Mouse (Mus musculus): ENCODE measurements around the gene Nckap5.

Gene Nckap5

DNA sequence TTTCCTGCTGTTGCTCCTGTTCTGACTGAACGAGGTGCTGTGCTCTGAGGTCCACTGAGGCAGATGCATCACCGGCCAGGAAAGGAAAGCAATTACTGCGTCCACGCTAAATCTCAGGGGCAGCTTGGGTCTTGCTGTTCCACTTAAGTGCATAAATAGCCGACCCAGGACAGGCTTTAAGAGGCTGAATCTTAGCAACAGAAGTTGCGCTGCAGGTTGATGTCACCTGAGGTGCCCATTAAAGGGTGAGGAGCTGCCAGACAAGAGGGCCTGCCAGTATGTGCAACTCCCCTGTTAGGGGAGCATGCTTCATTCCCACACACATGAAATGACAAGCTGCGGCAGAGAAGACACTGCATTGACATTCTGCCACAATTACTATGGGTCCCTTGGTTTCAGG lies 282.6 kb downstream of the Nckap5 start:
- no peak for DNase-seq

DNA sequence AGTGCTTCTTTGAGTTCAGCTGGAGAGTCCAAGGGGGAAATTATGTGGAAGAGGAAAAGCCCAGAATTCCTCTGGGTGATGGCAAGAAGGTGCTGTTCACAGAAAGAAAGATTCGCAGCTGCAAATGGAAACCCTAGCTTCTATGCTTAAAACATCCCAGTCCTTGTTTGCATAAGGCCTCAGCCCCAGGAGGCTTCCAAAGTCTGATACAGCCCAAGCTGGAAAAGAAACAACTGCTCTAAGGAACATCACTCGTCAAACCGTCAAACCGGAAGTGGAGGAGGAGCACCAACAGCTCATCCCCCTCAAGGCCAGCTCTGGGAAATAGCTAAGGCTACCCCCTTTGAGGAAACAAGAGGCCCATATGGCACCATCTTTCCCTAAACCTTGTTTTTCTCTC lies 286.1 kb downstream of the Nckap5 start:
- DNase-seq = no peak

DNA sequence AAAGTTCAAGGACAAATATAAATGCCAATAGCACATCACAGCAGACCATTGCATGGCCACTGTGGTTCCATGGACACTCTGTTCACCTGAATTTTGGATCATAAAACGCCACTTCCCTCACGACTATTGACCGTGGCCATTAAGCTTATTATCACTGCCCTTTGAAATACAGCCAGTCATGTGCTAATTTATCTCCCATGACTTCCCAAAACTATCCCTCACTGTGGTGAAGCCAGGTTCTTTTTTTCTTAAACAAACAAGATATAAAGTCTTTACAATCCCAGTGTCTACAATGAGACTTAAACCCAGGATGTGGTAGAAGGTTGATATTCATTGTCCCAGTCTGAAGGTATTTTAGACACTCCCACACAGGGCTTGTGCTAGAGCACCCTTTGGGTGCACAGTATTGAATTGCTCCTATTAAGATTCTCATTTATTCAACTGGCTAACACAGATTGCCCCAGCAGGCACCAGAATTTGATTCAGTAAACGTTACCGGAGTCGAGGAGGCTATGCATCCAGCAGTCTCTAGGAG lies 293.3 kb downstream of the Nckap5 start:
- DNase-seq = no peak

DNA sequence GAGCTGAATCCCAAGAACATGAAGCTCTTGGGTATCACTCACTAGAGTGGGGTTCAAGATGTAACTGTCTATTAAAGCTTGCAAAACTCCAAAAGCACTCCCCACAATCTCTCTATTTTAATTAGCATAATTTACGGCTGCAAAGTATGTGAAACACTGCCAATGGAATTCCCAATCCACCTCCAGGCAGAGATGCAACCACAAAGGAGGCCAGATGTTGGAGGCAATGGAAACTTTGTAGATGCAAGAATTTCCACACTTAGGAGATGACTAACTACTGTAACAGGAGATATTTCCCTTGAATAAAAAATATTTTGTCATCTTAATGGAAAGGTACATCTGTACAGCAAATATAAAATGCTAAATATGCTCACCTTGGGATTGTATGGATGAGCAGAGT lies 295.1 kb downstream of the Nckap5 start:
- no peak for DNase-seq

DNA sequence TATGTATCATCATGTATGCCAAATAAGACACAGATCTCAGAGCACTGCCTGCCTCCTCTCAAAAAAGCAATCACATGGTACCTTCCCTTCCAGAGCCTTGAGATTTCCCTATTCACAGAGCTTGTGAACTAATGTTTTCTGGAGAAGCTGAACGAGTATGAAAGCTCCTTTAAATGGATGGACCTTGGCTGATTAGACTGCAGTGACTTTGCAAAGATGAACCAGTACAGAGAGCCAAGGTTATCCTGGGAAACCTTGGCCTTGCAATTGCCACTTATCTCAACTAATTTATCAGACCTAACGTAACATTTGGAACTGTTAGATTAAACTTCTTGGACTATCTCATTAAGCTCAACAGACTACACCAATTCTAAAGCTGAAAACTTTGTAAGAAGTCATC lies 296.6 kb downstream of the Nckap5 start:
- DNase-seq = no peak

DNA sequence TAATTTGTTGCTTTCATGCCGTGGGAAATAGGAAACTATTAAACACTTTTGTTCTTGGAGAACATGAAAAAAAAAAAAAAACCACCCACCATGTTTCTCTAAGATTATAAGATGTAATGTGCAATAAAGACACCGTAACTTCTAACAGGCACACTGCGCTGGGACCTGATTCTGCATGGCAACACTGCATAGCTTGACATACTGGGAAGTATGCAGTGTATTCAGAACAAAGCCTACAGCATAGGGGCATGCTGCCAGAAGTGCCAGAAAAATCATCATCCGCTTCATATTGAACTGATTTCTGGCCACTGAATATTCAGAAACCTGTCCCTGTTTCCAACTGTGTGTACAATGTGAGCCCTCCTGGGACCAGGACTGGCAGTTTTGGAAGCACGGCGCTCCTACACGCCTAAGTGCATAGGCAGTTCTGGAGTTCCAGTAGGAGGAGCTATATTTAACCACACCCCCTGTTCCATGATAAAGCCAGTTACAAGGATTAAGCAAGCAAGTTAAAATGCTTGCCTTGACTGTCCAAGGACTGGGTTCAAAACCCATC lies 302.5 kb downstream of the Nckap5 start:
- no peak for DNase-seq

DNA sequence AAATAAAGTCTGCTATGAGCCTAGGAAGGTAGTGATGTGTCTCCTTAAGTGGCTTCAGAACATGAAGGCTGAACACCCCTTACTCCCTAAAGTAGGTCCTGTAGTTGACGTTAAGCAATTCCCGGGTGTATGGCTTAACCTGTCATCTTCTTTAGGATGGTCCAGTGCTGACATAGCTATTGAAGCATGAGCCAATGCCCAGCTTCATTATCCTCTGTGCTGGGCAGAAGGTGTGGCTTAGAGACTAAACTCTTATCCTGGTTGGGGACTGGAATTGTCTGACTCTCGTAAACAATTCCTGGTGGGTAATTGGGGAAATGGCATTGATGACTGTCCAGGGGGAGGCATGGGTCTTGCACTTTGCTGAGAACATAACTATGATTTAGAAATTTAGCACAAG lies 312.5 kb downstream of the Nckap5 start:
- DNase-seq = no peak

DNA sequence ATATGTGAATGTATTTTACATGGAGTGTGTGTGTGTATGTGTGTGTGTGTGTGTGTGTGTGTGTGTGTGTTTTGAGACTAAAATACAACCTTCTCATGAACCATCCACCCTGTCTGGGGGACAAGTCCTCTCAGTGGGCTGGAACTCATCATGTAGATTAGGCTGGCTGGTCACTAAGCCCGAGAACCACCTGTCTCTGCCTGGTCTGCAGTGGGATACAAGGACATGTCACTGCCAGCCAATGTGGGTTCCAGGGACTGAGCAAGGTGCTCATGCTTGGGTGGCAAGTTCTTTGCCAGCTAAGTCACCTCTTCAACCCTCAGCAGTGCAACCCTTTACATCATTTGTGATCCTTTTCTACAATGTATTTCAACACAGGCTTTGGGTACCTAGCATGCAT lies 313.2 kb downstream of the Nckap5 start:
- no peak for DNase-seq

DNA sequence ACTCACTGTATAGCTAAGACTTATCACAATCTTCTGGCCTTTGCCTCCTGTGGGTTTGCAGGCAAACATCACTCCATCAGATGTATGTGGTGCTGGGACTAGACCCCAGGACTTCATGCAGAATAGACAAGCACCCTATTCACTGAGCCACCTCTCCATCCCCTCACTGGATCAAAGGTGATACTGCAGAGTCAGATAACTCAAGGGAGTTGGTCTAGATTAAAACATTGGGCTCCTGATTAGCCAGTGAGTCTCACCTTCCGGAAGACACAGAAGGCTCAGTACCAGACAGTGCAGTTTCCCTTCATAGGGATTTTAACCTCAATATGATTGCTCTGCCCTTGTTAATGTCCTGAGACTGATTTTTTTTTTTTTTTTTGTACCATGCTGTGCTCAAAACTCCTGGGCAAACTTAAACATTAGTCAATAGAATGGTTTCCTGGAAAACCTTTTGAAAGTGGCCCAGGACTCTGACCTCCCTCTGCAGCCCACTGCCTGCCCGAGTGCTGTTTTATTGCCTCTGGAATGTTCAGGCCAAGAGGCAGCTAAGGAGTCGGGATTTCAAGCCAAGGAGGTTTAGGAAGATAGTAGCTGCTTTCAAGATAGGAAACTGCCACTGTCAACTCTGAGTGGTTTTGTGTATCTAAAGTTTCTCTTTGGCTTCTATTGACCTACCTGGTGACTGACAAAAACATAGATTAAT lies 315.4 kb downstream of the Nckap5 start:
- peak; percentile 32 for DNase-seq

DNA sequence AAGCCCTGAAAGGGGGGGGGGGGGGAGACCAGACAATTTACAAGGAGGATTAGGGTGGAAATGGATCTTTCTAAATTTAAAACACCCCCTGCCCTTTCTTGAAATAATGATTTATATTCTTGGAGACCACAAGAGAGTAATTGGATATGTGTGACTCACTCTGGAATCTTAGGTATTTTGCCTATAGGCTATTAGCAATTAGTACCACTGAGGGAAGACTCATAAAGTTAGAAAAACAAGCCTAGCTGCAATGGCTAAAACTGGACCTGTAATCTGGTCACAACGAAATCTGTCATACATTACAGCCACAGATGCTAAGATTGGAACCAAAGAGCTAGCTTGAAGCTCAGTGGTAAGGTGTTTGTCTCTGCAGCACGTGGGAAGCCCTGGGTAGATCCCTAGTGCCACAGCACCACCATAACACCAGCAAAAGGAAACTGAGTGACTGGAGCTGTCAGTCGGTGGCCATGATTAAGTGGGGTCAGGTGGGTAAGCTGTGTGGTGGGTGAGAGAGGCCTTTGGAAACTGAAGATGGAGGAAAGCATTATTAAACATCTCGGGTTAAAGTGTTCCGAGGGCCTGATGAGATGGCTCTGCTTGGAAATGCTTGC lies 318.7 kb downstream of the Nckap5 start:
- no peak for DNase-seq

DNA sequence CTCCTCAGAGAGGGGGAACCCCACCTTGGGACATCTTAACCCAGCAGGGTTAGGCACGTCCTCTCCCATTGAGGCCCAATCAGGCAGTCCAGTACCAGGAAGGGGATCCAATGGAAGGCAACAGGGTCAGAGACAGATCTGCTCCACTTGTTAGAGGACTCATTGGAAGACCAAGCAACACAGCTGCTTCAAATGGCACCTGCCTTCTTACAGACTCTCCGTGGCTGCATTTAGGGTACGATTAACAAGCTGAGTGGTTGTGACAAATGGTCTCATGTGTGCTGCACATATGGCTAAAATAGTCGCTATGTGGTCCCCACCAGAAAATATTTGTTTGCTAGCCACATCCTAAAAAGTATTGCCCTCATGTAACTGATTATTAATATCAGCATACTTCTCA lies 325.9 kb downstream of the Nckap5 start:
- DNase-seq = no peak

DNA sequence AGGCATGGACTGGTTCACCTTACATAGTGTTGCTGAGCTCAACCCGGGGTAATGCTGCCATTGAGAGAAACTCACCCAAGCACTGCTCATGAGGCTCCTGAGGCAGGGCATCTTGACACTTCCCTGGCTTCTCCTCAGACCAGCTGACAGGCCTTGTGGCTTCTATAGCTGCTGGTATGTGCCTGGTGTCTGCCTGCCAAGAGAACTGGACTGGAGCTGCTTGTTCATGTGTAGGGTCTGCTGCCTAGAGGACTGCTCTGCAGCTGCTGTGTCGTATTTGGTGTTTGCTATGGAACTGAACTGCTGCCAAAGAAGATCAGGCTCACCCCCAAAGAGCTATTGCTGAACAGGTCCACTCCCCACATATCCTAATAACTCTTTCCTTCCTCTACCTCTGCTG lies 327.9 kb downstream of the Nckap5 start:
- DNase-seq = no peak

DNA sequence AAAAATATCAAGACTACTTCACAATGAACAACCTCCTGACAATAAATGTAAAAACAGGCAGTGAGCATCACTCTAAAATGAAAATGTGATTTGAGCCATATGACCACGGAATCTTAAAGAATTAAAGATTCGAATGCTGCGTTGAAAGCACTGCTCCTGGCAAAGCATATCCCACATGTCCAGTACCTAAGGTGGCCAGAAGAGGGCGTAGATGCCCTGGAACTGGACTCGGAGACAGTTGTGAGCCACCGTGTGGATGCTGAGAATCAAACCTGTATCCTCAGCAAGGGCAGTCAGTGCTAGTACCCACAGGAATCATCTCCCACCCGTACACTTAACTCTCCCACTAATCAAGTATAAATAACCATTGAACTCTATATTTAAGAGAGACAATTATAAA lies 333.9 kb downstream of the Nckap5 start:
- no peak for DNase-seq

DNA sequence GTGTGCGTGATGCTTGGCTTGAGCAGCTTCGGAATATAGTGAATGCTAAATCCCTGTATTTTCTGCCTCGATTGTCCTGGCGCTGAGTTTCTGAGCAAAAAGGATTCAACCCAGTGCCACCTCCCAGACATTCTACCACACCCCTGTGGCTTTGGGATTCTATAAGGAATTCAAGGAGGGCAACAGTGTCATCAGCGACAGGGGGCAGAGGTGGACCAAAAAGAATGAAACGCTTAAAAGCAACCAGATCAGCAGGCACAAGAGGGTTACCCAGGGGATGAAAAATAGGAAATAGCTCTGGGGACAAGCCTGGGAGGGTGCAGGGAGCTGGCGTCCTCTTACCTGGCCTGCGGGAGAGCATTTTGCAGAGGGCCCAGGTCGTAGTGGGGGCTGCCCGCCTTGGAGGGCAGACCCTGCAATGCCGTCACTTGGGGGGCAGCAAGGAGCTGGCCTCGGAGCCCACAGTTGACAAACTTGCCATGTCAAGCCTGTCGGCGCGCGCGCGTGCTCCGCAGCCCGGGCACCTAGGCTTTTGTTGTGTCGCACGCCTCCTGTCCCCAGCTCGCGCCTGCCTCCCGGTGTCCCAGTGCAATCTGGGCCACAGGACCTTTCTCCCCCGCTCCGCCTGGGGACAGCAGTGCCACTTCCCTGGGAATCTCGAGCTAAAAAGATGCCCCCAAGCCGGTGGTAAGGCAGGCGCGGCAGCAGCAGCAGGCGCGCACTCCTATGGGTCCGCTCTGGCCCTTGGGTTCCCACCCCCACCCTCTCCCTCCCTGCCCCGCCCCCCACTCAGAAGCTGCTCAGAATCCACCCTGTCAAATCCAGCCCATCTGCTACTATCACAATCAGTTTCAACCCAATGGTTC lies 338.2 kb downstream of the Nckap5 start:
- DNase-seq = peak; percentile 25

DNA sequence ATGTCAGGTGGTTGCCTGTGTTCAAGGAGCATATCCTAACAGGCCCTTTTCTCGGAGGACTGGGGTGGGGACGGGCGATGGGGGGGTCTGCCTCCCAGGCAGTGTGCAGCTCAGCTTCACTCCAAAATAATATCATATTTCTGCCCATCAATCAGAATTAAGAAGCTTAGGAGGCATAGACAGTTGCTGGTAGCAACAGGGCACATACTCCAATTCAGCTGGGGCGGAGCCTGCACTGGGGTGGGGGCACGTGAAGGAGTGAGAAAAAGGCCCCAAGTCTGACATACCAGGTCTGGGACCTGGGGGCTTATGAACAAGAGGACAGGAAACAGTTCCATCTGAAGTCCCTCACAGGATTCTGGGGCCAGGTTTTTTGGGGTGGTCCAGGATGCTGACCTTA lies 339.2 kb downstream of the Nckap5 start:
- no peak for DNase-seq

DNA sequence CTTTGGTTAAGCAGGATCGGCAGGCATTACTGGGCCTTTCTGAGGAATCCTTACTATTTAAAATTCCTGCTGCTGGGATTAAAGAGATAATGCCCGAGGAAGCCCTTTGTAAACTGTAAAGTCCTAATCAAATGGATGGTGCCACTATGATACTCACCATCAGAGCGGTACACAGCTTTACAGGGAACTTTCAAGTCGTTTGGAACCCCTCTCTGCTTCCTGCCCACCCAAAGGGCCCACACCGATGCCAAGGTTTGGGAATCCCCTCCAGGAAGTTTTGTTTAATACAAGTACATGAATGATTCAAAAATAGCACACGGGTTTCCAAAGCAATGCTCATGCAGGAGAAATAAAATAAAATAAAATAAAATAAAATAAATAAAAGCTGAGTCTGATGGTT lies 340.3 kb downstream of the Nckap5 start:
- no peak for DNase-seq

DNA sequence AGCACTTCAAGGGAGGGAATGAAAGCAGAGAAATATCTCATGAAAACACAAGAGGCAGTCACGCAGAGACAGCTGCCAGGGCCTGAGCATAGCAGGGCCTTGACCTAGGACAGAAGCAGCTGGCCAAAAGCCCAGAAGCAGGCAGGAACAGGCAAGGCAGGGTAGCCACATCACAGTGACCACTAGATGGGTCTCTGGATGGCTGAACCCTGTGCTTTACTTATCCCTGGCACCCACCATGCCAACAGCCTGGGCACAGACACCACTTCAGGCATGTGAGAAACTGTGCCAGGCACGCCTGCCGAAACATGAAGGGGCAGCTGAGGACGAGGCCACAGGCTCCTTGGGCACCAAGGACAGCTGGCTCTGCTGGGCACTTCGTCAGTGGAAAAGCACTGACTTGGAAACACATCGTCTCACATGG lies 345.9 kb downstream of the Nckap5 start:
- DNase-seq = peak; percentile 69

DNA sequence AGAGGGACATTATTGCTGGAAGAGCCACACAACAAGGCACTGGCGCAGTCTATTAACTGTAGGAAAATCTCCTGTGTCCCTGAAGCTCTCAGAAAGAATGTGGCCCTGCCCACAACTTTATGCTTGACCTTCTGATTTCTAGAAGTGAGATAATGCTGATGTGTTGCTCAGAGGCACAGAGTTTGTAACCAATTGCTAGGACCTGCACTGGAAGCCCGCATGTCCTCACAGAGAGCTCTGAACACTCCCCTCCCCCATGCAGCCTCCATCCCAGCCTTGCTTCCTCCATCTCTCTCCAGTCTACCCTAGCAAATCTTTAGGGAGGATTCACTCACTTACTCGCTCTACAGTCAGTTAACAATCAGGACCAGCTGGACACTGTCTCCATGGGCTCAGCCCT lies 346.9 kb downstream of the Nckap5 start:
- DNase-seq = no peak

DNA sequence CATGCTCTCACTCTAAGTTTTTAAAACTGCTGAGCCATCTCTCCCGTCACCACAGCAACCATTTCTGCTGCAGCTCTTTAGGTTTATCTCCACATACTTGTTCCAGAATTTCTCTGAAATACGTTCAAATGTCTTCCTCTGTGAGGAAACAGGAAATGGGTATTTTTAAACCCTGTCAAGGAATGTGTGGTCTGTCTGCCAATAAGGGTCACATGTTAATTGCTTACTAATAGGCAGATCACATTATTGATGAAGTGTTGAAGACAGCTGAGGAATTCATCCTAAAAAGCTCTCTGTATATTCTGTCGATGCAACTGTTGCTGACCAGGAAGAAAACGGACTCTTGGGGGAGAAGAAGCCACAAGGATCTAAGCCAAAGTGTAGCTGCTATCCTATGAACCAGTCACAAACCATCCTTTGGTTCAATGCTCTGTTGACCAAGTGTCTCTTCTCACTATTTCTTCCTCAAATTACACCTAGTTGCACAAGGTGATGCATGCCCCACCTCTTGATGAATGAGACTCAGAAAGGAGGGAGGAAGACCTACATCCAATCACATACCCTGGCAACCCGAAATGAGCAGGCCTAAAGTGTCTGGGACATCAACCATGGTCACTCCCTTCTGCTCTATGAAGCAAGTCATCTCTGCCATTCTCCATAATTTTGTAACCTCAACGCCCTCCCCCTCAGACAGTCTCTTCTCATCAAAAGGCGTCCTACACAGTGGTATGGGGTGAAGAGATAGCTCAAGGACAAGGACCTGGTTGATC lies 349.0 kb downstream of the Nckap5 start:
- no peak for DNase-seq

DNA sequence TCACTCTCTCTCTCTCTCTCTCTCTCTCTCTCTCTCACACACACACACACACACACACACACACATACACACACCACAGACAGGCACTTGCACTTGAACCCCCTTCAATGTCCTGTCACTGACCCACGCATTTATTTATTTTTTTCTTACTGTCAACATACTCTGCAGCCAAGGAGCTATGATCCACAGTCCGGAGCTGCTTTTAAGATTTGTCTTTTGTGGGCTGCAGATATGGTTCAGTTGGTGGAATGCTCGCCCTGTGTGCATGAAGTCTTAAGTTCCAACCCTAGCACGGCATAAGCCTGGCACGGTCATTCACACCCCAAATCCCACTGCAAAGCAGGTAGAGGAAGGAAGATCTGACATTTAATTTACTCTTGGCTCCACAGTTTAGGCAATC lies 357.6 kb downstream of the Nckap5 start:
- no peak for DNase-seq

DNA sequence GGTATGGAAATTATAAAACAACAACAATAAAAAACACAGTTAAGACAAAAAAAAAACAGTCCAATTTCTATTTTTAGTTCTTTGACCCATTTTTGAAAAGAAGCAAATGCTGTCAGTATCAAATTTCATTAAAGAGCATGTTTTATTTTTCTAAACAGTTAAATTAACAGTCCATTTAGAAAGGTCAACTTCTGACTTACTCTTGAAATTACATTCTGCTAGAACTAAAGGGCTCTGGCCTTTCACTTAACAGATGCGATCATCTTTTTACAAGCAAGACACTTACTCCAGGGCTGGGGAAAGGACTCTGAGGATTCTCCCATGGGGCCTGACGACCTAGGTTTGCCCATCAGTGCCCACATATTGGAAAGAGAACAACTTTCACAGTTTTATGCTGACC lies 359.2 kb downstream of the Nckap5 start:
- no peak for DNase-seq

DNA sequence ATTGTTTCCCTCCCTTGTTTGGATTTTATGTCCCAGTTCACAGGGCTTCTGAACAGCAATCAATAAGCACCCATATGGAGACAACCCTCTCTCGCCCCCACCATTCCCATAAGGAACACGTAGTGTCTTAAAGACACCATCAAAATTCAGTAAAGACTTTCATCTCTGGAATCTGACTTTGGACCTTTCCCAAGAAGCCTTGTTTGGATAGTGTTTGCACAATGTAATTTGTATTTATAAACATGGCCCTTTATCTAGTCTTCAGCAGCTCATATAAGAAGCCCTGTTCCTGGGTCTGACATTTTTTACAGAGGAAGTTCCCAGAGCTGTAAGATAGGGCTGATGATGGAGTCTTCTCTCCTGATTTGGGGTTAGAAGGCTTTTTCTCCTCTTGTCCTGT lies 359.7 kb downstream of the Nckap5 start:
- no peak for DNase-seq
